ENCODE assay signal across 19 mouse cellular contexts in genomic region chr13:30193363-30193762, GRCm38 (mm10). TPM values are rescaled to one million over a fixed set of nuclear protein-coding genes. Genes with fewer than 3 reads are reported as not detected.
DNase-seq lines count a peak whose midpoint lies in the region; ATAC-seq and TF ChIP-seq lines count a peak whose summit lies in the region.
"Had no signal": no experiment of that assay in that cellular context is flagged by ENCODE, and none has a peak within 500 bp of the region (broad histone marks: within the 10 kb centered on the region; RNA-seq: fewer than 3 reads in every experiment).

No protein-coding gene starts in this region.

- H3K9ac ChIP-seq in intestine, postnatal 0 days (ENCODE audit: low read depth, low read length) = no peak overlapping the region
- no peak overlapping the region for H3K9ac ChIP-seq in intestine, embryonic 15.5 days
- no peak overlapping the region for H3K9ac ChIP-seq in stomach, postnatal 0 days (ENCODE audit: low read length)
- no peak overlapping the region for H3K9ac ChIP-seq in forebrain, embryonic 13.5 days
- H3K9ac ChIP-seq: embryonic facial prominence, embryonic 15.5 days; forebrain, embryonic 12.5 days; heart, embryonic 15.5 days; hindbrain, embryonic 12.5 days; liver, embryonic 12.5 days; midbrain, embryonic 12.5 days had no signal

- ATAC-seq in intestine, postnatal 0 days = no peak
- no peak for ATAC-seq in intestine, embryonic 15.5 days
- no peak for ATAC-seq in stomach, postnatal 0 days (ENCODE audit: low FRiP score, low TSS enrichment)
- no peak for ATAC-seq in forebrain, embryonic 13.5 days
- ATAC-seq: liver, embryonic 12.5 days had no signal

- TF ChIP-seq CTCF in intestine, postnatal 0 days (IDR thresholded peaks at IDR 0.05; ENCODE audit: low read depth) = peak; percentile 16; the same call in 1 of the 2 replicates
- no peak for TF ChIP-seq CTCF in stomach, postnatal 0 days (IDR thresholded peaks at IDR 0.05; ENCODE audit: low read depth)

- no peaks in the 10 kb centered on the region for H3K9me3 ChIP-seq in intestine, postnatal 0 days (ENCODE audit: control insufficient read depth)
- H3K9me3 ChIP-seq in intestine, embryonic 15.5 days = no peaks in the 10 kb centered on the region
- H3K9me3 ChIP-seq in stomach, postnatal 0 days (ENCODE audit: control insufficient read depth, low read length) = no peaks in the 10 kb centered on the region
- no peaks in the 10 kb centered on the region for H3K9me3 ChIP-seq in forebrain, embryonic 13.5 days (replicated peaks)
- H3K9me3 ChIP-seq: embryonic facial prominence, embryonic 15.5 days; forebrain, embryonic 12.5 days; heart, embryonic 15.5 days; hindbrain, embryonic 12.5 days; limb, embryonic 10.5 days; liver, embryonic 12.5 days; midbrain, embryonic 12.5 days had no signal

- H3K27me3 ChIP-seq in intestine, postnatal 0 days (replicated peaks; ENCODE audit: control insufficient read depth, insufficient read depth, low read length) = no peaks in the 10 kb centered on the region
- H3K27me3 ChIP-seq in intestine, embryonic 15.5 days (replicated peaks) = no peaks in the 10 kb centered on the region
- H3K27me3 ChIP-seq in stomach, postnatal 0 days (ENCODE audit: control insufficient read depth, insufficient read depth, low read length) = no peaks in the 10 kb centered on the region
- no peaks in the 10 kb centered on the region for H3K27me3 ChIP-seq in forebrain, embryonic 13.5 days
- H3K27me3 ChIP-seq: embryonic facial prominence, embryonic 15.5 days; forebrain, embryonic 12.5 days; heart, embryonic 15.5 days; hindbrain, embryonic 12.5 days; liver, embryonic 12.5 days; midbrain, embryonic 12.5 days had no signal

- no peaks in the 10 kb centered on the region for H3K36me3 ChIP-seq in intestine, postnatal 0 days (ENCODE audit: control insufficient read depth, insufficient read depth)
- no peaks in the 10 kb centered on the region for H3K36me3 ChIP-seq in intestine, embryonic 15.5 days
- H3K36me3 ChIP-seq in stomach, postnatal 0 days (ENCODE audit: control insufficient read depth, insufficient read depth, low read length) = no peaks in the 10 kb centered on the region
- no peaks in the 10 kb centered on the region for H3K36me3 ChIP-seq in forebrain, embryonic 13.5 days (ENCODE audit: poor library complexity, severe bottlenecking)
- H3K36me3 ChIP-seq: embryonic facial prominence, embryonic 15.5 days; forebrain, embryonic 12.5 days; heart, embryonic 15.5 days; hindbrain, embryonic 12.5 days; limb, embryonic 10.5 days; liver, embryonic 12.5 days; midbrain, embryonic 12.5 days had no signal

- no peak overlapping the region for H3K27ac ChIP-seq in intestine, postnatal 0 days (ENCODE audit: low read depth, low read length)
- H3K27ac ChIP-seq in intestine, embryonic 15.5 days = no peak overlapping the region
- H3K27ac ChIP-seq in stomach, postnatal 0 days (replicated peaks) = peak overlapping the region; percentile 4; the same call in 1 of the 2 replicates
- H3K27ac ChIP-seq in forebrain, embryonic 13.5 days = no peak overlapping the region
- H3K27ac ChIP-seq: embryonic facial prominence, embryonic 15.5 days; forebrain, embryonic 12.5 days; heart, embryonic 15.5 days; hindbrain, embryonic 12.5 days; limb, embryonic 10.5 days; liver, embryonic 12.5 days; midbrain, embryonic 12.5 days had no signal

- no peak overlapping the region for H3K4me3 ChIP-seq in intestine, postnatal 0 days (ENCODE audit: low read depth, low read length)
- H3K4me3 ChIP-seq in intestine, embryonic 15.5 days (replicated peaks) = no peak overlapping the region
- no peak overlapping the region for H3K4me3 ChIP-seq in stomach, postnatal 0 days (ENCODE audit: low read depth, low read length)
- H3K4me3 ChIP-seq in forebrain, embryonic 13.5 days = no peak overlapping the region
- H3K4me3 ChIP-seq: embryonic facial prominence, embryonic 15.5 days; forebrain, embryonic 12.5 days; heart, embryonic 15.5 days; hindbrain, embryonic 12.5 days; limb, embryonic 10.5 days; liver, embryonic 12.5 days; midbrain, embryonic 12.5 days; myocyte had no signal

- no peak for TF ChIP-seq EP300 in stomach, postnatal 0 days (optimal IDR thresholded peaks at IDR 0.05)

- WGBS in intestine, postnatal 0 days = 58% methylated on average over 4 of the region's 4 CpGs
- WGBS in intestine, embryonic 15.5 days = 60% methylated on average over 4 of the region's 4 CpGs
- 60% methylated on average over 4 of the region's 4 CpGs for WGBS in stomach, postnatal 0 days
- 65% methylated on average over 4 of the region's 4 CpGs for WGBS in forebrain, embryonic 13.5 days

- H3K4me1 ChIP-seq in intestine, postnatal 0 days (replicated peaks; ENCODE audit: control insufficient read depth, insufficient read depth, low read length) = no peaks in the 10 kb centered on the region; the same call in 1 of the 2 replicates
- no peaks in the 10 kb centered on the region for H3K4me1 ChIP-seq in intestine, embryonic 15.5 days (replicated peaks)
- no peaks in the 10 kb centered on the region for H3K4me1 ChIP-seq in stomach, postnatal 0 days (replicated peaks; ENCODE audit: control insufficient read depth, insufficient read depth)
- H3K4me1 ChIP-seq in forebrain, embryonic 13.5 days = no peaks in the 10 kb centered on the region
- H3K4me1 ChIP-seq: forebrain, embryonic 12.5 days; heart, embryonic 15.5 days; hindbrain, embryonic 12.5 days; limb, embryonic 10.5 days; liver, embryonic 12.5 days; midbrain, embryonic 12.5 days had no signal

- no peak overlapping the region for H3K4me2 ChIP-seq in intestine, postnatal 0 days (replicated peaks; ENCODE audit: low read depth)
- H3K4me2 ChIP-seq in intestine, embryonic 15.5 days (replicated peaks) = no peak overlapping the region
- no peak overlapping the region for H3K4me2 ChIP-seq in stomach, postnatal 0 days (replicated peaks; ENCODE audit: low read depth)
- no peak overlapping the region for H3K4me2 ChIP-seq in forebrain, embryonic 13.5 days
- H3K4me2 ChIP-seq: embryonic facial prominence, embryonic 15.5 days; forebrain, embryonic 12.5 days; heart, embryonic 15.5 days; hindbrain, embryonic 12.5 days; liver, embryonic 12.5 days; midbrain, embryonic 12.5 days had no signal

- peak; percentile 30 for DNase-seq in CD4-positive helper T cell, adult 2 months (ENCODE audit: low read depth, low spot score)
- DNase-seq in ZHBTc4 (ENCODE audit: low read depth, low spot score) = peak; percentile 19
- no peak for DNase-seq in stomach, postnatal 0 days (ENCODE audit: low spot score)
- no peak for DNase-seq in embryo, embryonic 10 days (ENCODE audit: low spot score)
- DNase-seq: cerebellum, adult 8-10 months; kidney, adult 18-20 months; kidney, postnatal 4 days; layer of hippocampus, postnatal 36 days had no signal

RNA-seq across cellular contexts. Expression of gene Mboat1, which starts 57.1 kb away (rescaled TPM):
- polyA plus RNA-seq in intestine, postnatal 0 days (2015; fragmentation: Nextera tagmentation; extraction: Ambion mirVana) = 10.8 and 13.6 TPM in 2 replicates
- 43.1 and 46.5 TPM in 2 replicates for polyA plus RNA-seq in intestine, embryonic 15.5 days (2015; fragmentation: Nextera tagmentation; extraction: Ambion mirVana)
- polyA plus RNA-seq in stomach, postnatal 0 days (2015; fragmentation: Nextera tagmentation; extraction: Ambion mirVana) = 98.7 and 104 TPM in 2 replicates
- polyA plus RNA-seq in forebrain, embryonic 13.5 days (2015; fragmentation: Nextera tagmentation; extraction: Ambion mirVana) = 3.6 and 3.8 TPM in 2 replicates

Comparison
In these comparisons a context has a peak if more than half of its experiments do, and no peak if none do; other contexts are left out.
1. DNase-seq: peak in CD4-positive helper T cell, adult 2 months (single experiment) and ZHBTc4 (single experiment); none in stomach, postnatal 0 days (single experiment) and embryo, embryonic 10 days (single experiment).